Mouse (Mus musculus) lung, embryonic 14.5 days (tissue): ENCODE measurements around the gene Nek1. TPM values are rescaled to one million over a fixed set of nuclear protein-coding genes. Genes with fewer than 3 reads are reported as not detected.

Experiments
- ATAC-seq: fragments of 200-750 bp; cut with Nextera tagmentation; 2 replicates; pipeline ENCODE4 v1.8.0; 2017; ENCODE audit warnings: mild to moderate bottlenecking, moderate TSS enrichment, moderate library complexity; ENCODE audit not compliant: insufficient read depth
- DNase-seq: peaks from one replicate; pipeline ENCODE4 v3.0.0-alpha.2; 2015
- H3K27ac ChIP-seq: fragments of 300-500 bp; sonication (generic); 2 replicates; pipeline ENCODE4 v1.5.1; 2014; ENCODE audit warnings: low read depth, mild to moderate bottlenecking, moderate library complexity
- H3K27me3 ChIP-seq: fragments of 300-500 bp; sonication (generic); 2 replicates; pipeline ENCODE4 v1.6.1; 2014; ENCODE audit warnings: low read length, control low read depth; ENCODE audit not compliant: insufficient read depth
- H3K36me3 ChIP-seq: fragments of 300-500 bp; sonication (generic); 2 replicates; pipeline ENCODE4 v1.6.1; 2014; ENCODE audit warnings: control low read depth; ENCODE audit not compliant: insufficient read depth
- H3K4me1 ChIP-seq: fragments of 300-500 bp; sonication (generic); 2 replicates; pipeline ENCODE4 v1.6.1; 2014; ENCODE audit warnings: antibody characterized with exemption, control low read depth; ENCODE audit not compliant: insufficient read depth
- H3K4me2 ChIP-seq: fragments of 300-500 bp; sonication (generic); 2 replicates; pipeline ENCODE4 v1.6.1; 2014; ENCODE audit warnings: mild to moderate bottlenecking
- H3K4me3 ChIP-seq: fragments of 300-500 bp; sonication (generic); 2 replicates; pipeline ENCODE4 v1.5.1; 2014; ENCODE audit warnings: low read depth, low read length
- H3K9ac ChIP-seq: fragments of 300-500 bp; sonication (generic); 2 replicates; pipeline ENCODE4 v1.6.1; 2014
- H3K9me3 ChIP-seq: fragments of 300-500 bp; sonication (generic); 2 replicates; pipeline ENCODE4 v1.6.1; 2016; ENCODE audit warnings: low read depth, low read length, control low read depth
- CTCF ChIP-seq: IDR thresholded peaks from 2 replicates; pipeline ENCODE4 v1.5.1; 2016; ENCODE audit warnings: antibody characterized with exemption, low read depth
- WGBS: fragments of 180-500 bp; shearing (Covaris S2); extraction: QIAGEN DNeasy Blood & Tissue Kit; methylation state at CpG from one replicate; pipeline ENCODE4 v1.1.7; 2014; 5-methylcytosine and 5-hydroxymethylcytosine counted together
- polyA plus RNA-seq: library from polyadenylated mRNA; unstranded; fragments of >200 nt; fragmentation: Nextera tagmentation; extraction: Ambion mirVana; gene quantifications from 2 replicates; pipeline ENCODE4 v1.2.1, GENCODE M21; 2014

Nek1 gene
- polyA plus RNA-seq, 1 experiment from 2014 or later = 20.7 TPM

- Histone ChIP-seq H3K4me3 (no peak overlapping the region), H3K4me1 (no peaks in the 10 kb centered on the region), H3K4me2 (no peak overlapping the region), H3K36me3 (0 out of 2 replicates have a peak, but pooled peaks cover 3% of the 10 kb centered on the region), H3K27ac (no peak overlapping the region), H3K9ac (no peak overlapping the region), H3K9me3 (no peaks in the 10 kb centered on the region), H3K27me3 (no peaks in the 10 kb centered on the region)
- no peak for DNase-seq
- no peak for TF ChIP-seq CTCF
- no peak for ATAC-seq
- WGBS = 69% methylated on average over 3 of the region's 3 CpGs
Measured at GRCm38 (mm10) chr8:61056997-61057396, 64.0 kb downstream of the Nek1 start.

DNA sequence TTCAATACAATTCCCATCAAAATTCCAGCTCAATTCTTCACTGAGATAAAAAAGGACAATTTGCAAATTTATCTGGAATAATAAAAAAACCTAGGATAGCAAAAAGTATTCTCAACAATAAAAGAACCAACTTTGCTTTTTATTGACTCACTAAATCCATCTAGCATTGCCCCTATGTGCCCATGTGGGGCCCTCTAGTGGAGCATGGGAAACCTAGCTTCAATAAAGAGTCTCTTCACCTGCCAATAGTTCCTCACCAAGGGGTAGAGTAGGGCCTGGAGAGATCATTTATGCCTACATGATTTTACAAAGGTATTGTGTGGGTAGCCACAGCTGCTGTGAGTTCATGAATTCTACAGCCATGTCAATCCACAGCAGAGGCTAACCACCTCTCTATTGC, 66.1 kb downstream of the Nek1 start:
- H3K27ac ChIP-seq = no peak overlapping the region
- peak; percentile 12 for DNase-seq
- no peak overlapping the region for H3K4me2 ChIP-seq
- peak; percentile 34; the same call in 1 of the 2 replicates for TF ChIP-seq CTCF
- H3K4me3 ChIP-seq = no peak overlapping the region
- no peaks in the 10 kb centered on the region for H3K9me3 ChIP-seq
- ATAC-seq = no peak
- H3K36me3 ChIP-seq = 0 out of 2 replicates have a peak, but pooled peaks cover 3% of the 10 kb centered on the region
- no peaks in the 10 kb centered on the region for H3K4me1 ChIP-seq
- no peak overlapping the region for H3K9ac ChIP-seq
- H3K27me3 ChIP-seq = no peaks in the 10 kb centered on the region

GRCm38 (mm10) chr8:61060412-61060811, 67.4 kb downstream of the Nek1 start:
- no peak overlapping the region for H3K4me2 ChIP-seq
- no peak for DNase-seq
- no peaks in the 10 kb centered on the region for H3K27me3 ChIP-seq
- H3K9ac ChIP-seq = no peak overlapping the region
- no peaks in the 10 kb centered on the region for H3K4me1 ChIP-seq
- TF ChIP-seq CTCF = no peak
- H3K27ac ChIP-seq = no peak overlapping the region
- H3K4me3 ChIP-seq = no peak overlapping the region
- H3K9me3 ChIP-seq = no peaks in the 10 kb centered on the region
- no peak for ATAC-seq
- 53% methylated on average over 7 of the region's 7 CpGs for WGBS
- H3K36me3 ChIP-seq = 0 out of 2 replicates have a peak, but pooled peaks cover 3% of the 10 kb centered on the region

- Histone ChIP-seq H3K4me2 (no peak overlapping the region), H3K27ac (no peak overlapping the region), H3K4me3 (no peak overlapping the region), H3K9me3 (no peaks in the 10 kb centered on the region), H3K36me3 (peaks cover 20% of the 10 kb centered on the region), H3K4me1 (no peaks in the 10 kb centered on the region), H3K9ac (no peak overlapping the region), H3K27me3 (no peaks in the 10 kb centered on the region)
- peak; percentile 43 for TF ChIP-seq CTCF
- ATAC-seq (no peak), DNase-seq (peak; percentile 74)
Measured at GRCm38 (mm10) chr8:61075059-61075458, 82.1 kb downstream of the Nek1 start.

DNA sequence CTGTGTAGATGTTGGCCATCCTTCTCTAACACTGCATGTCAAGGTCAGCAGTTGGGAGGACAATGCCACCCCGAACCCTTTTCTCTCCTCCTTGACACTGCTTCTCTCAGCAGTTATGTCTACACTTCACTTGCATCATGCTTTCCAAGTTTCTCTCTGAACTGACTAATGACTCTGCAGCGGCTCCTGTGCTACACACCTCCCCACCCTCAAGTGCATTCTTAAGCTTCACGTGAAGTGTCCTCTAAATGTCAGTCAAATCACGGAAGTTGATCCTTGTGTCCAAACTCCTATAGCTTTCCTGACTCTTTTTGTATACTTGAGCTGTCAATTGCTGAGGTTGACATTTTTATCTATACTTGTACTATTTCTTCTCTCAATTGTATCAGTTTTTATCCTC, 117.5 kb downstream of the Nek1 start:
- DNase-seq = no peak
- 55% methylated on average over 4 of the region's 4 CpGs for WGBS

DNA sequence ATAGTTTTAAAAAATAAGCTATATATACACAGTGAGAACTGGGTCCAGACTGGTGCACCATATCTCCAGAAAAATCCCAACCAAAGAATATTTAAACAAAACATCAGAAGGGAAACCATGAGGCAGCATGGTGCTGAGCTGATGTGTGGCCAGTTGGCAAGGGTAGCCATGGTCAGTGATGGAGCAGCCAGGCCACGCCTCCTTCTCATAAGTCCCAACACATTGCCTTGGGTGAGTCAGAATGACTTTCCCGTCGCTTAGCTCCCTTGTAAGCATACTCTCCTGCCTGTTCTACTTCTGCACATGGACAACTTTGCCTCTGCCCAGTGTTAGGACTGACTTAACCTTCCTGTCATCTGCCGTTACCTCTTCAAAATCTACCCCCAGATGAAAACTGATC, 118.9 kb downstream of the Nek1 start:
- no peak for TF ChIP-seq CTCF
- WGBS = 87% methylated on average over 4 of the region's 4 CpGs
- no peak overlapping the region for H3K9ac ChIP-seq

More for the DNA sequence above, 117.5 kb downstream of the Nek1 start:
- H3K4me2 ChIP-seq = no peak overlapping the region
- H3K4me1 ChIP-seq = no peaks in the 10 kb centered on the region
- no peaks in the 10 kb centered on the region for H3K27me3 ChIP-seq
- no peak for ATAC-seq
- 0 out of 2 replicates have a peak, but pooled peaks cover 4% of the 10 kb centered on the region for H3K36me3 ChIP-seq
- TF ChIP-seq CTCF = no peak
- no peak overlapping the region for H3K27ac ChIP-seq
- H3K4me3 ChIP-seq = no peak overlapping the region
- H3K9me3 ChIP-seq = no peaks in the 10 kb centered on the region
- H3K9ac ChIP-seq = no peak overlapping the region

DNA sequence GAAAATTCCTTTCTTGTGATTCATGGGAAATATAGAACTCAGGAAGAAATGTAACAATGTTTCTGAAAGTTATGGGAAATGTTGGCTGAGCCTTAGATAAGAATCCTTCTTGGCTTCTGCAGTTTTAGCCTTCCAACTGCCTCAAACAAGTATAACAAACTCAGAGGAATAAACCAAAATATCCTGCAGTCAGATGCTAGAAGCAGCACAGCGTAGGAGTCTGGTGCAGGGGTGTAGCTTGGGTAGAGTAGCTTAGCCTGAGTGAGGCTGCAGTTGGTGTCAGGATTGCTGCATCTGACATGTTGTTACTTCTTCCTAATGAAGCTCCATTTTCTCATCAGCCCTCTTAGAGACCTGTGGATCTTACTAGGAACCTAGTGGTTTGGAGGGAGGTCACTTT, 128.6 kb downstream of the Nek1 start:
- Histone ChIP-seq H3K27ac (no peak overlapping the region), H3K36me3 (0 out of 2 replicates have a peak, but pooled peaks cover 4% of the 10 kb centered on the region), H3K4me3 (no peak overlapping the region), H3K4me1 (no peaks in the 10 kb centered on the region), H3K9ac (no peak overlapping the region), H3K4me2 (no peak overlapping the region), H3K27me3 (no peaks in the 10 kb centered on the region), H3K9me3 (no peaks in the 10 kb centered on the region)
- no peak for TF ChIP-seq CTCF
- WGBS = 92% methylated on average over 1 of the region's 1 CpGs
- ATAC-seq (no peak), DNase-seq (no peak)

More for the DNA sequence above, 118.9 kb downstream of the Nek1 start:
- ATAC-seq (no peak), DNase-seq (no peak)
- Histone ChIP-seq H3K27me3 (no peaks in the 10 kb centered on the region), H3K36me3 (0 out of 2 replicates have a peak, but pooled peaks cover 4% of the 10 kb centered on the region), H3K4me3 (no peak overlapping the region), H3K4me2 (no peak overlapping the region), H3K27ac (no peak overlapping the region), H3K4me1 (no peaks in the 10 kb centered on the region), H3K9me3 (no peaks in the 10 kb centered on the region)

- no peak overlapping the region for H3K4me2 ChIP-seq
- WGBS = 56% methylated on average over 2 of the region's 2 CpGs
- peak; percentile 30 for DNase-seq
Measured at GRCm38 (mm10) chr8:61127299-61127861, 134.4 kb downstream of the Nek1 start.

More at GRCm38 (mm10) chr8:61127299-61127861, 134.4 kb downstream of the Nek1 start:
- H3K4me3 ChIP-seq = no peak overlapping the region
- H3K9me3 ChIP-seq = no peaks in the 10 kb centered on the region
- no peak overlapping the region for H3K27ac ChIP-seq
- no peak overlapping the region for H3K9ac ChIP-seq
- H3K4me1 ChIP-seq = no peaks in the 10 kb centered on the region
- peak; percentile 54; the same call in 1 of the 2 replicates for ATAC-seq
- TF ChIP-seq CTCF = no peak
- H3K36me3 ChIP-seq = no peaks in the 10 kb centered on the region
- H3K27me3 ChIP-seq = no peaks in the 10 kb centered on the region
